Mouse (Mus musculus): ENCODE data around the gene Ube2l6. TPM values are rescaled to one million over a fixed set of nuclear protein-coding genes. Genes with fewer than 3 reads are reported as not detected.

Gene Ube2l6
- polyA plus RNA-seq, 1 experiment from 2014 or later, result 36.6 TPM

DNA sequence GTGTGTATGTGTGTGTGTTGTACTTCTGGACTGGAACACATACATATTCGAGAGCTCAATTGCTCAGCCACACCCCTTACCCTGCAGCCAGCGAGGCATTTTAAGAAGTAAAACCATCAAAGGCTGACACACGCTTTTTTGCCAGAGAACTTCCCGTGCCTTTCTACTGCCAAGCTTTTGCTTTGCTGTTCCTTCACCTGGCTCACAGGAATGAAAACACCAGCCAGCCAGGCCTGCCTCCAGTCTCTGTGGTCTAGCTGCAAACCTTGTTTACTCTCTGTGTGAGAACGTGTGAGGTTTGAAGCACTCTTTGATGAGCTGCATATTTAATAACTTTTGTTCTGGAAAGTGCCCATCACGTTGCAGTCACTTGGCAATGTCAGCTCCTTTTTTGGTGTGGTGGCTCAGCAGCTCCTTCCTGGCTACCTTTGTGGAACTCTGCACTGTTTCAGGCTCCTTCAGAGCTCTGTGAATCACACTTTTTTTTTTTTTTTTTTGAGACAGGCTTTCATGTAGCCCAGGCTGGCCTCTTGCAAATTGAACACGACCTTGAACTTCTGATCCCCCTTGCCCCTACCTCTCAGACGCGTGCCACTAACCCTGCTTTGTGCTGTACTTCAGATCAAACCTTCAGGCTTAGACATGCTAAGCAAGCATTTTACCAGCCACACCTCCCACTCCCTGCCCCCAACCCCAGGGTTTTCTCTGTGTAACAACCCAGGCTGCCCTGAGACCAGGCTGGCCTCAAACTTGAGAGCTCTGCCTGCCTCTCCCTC is 39.4 kb downstream of the Ube2l6 start:
- H3K9me3 ChIP-seq (ENCODE audit: control insufficient read depth, low read length), result no peaks in the 10 kb centered on the region
- H3K4me1 ChIP-seq (replicated peaks; ENCODE audit: control insufficient read depth, insufficient read depth, low read length), result peaks cover 7% of the 10 kb centered on the region; the same call in 1 of the 2 replicates
- no peak overlapping the region for H3K4me3 ChIP-seq (ENCODE audit: low read depth, low read length)
- no peak overlapping the region for H3K27ac ChIP-seq (ENCODE audit: low read depth, low read length)
- peaks cover 5% of the 10 kb centered on the region; the same call in 1 of the 2 replicates for H3K27me3 ChIP-seq (ENCODE audit: control insufficient read depth, insufficient read depth, low read length)
- H3K36me3 ChIP-seq (ENCODE audit: control insufficient read depth, insufficient read depth, low read length), result no peaks in the 10 kb centered on the region
- no peak for ATAC-seq (replicated peaks; ENCODE audit: low FRiP score)
- WGBS, result 38% methylated on average over 9 of the region's 9 CpGs
- no peak overlapping the region; the same call in 1 of the 2 replicates for H3K4me2 ChIP-seq (ENCODE audit: low read depth, low read length, severe bottlenecking)
- DNase-seq (ENCODE audit: low spot score), result no peak
- no peak overlapping the region for H3K9ac ChIP-seq (ENCODE audit: low read length)

DNA sequence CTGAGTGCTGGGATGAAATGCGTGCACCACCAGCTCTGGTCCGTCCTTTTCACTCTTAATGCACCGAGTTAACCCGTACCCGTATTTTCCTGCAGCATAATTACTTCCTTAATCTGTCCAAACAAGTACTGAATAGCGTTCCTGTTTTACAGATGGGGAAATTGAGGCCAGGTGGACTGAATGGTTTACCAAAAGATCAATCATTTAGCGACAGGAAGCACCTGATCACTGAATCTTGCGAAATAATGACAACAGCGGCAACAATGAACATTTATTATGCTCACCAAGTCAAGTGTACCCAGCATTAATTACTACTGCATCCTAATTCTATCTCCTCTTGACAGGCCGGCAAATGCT is 39.9 kb downstream of the Ube2l6 start, which contains the start of gene Slc43a1:
Gene Slc43a1, plus strand, starts transcription at position 258 of the 357 bp plus-strand sequence.
- Histone ChIP-seq H3K36me3 (ENCODE audit: control insufficient read depth, insufficient read depth, low read length) (no peaks in the 10 kb centered on the region), H3K4me2 (ENCODE audit: low read depth, low read length, severe bottlenecking) (peak within 1 kb of the TSS; percentile 96), H3K27ac (ENCODE audit: low read depth, low read length) (peak within 1 kb of the TSS; percentile 74), H3K4me3 (ENCODE audit: low read depth, low read length) (peak within 1 kb of the TSS; percentile 68), H3K9ac (ENCODE audit: low read length) (peak within 1 kb of the TSS; percentile 89), H3K27me3 (ENCODE audit: control insufficient read depth, insufficient read depth, low read length) (peaks cover 5% of the 10 kb centered on the region; the same call in 1 of the 2 replicates), H3K9me3 (ENCODE audit: control insufficient read depth, low read length) (no peaks in the 10 kb centered on the region), H3K4me1 (replicated peaks; ENCODE audit: control insufficient read depth, insufficient read depth, low read length) (peaks cover 7% of the 10 kb centered on the region; the same call in 1 of the 2 replicates)
- ATAC-seq (replicated peaks; ENCODE audit: low FRiP score) (no peak), DNase-seq (ENCODE audit: low spot score) (no peak)
- whole genome bisulfite sequencing, result 18% methylated on average over 10 of the region's 10 CpGs

DNA sequence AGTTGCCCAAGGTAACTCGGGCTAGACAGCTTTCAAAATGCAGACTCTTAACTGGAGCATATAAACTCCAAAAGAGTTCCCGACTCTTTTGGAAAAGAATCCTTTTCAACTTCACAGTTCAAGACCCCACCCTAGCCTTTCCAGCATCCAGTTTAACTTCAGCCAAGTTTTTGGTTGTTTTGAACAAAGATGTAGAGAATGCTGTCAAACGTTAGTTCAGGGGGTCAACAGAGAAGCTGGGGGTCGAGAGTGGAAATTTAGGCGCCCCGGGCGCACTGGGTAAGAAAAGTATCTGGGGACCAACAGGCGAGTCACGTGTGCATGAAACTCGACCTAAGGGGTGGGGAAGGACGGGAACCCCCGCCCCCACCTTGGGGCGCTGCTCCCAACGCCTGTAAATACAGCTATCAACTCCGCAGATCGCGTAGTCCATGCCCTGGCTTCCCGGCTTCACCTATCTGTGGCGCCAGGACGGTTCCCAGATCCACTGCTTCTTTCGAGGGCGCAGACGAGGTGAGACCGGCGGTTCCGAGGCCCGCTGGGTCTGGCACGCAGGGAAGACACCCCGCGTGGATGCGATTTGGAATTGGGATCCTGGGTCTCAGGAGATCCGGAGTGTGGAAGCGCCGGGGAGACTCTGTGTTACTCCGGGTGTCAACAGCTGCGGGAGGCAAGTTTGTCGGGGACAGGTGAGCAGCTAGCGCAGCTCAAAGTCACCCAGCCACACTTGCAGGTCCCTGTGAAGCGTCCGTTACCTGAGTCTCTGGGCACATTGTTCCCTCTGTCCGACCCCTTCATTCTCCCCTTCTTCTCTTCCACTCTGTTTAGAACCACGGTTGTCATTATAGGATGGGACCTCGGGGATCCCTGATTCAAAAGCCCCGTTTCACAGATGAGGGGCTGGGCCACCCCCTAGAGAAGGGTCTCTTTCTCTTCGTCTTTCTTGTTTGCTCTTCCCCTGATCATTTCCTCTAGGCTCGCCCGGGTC is 40.7 kb downstream of the Ube2l6 start:
- H3K27ac ChIP-seq (ENCODE audit: low read depth, low read length), result peak overlapping the region; percentile 74
- peak overlapping the region; percentile 68 for H3K4me3 ChIP-seq (ENCODE audit: low read depth, low read length)
- no peaks in the 10 kb centered on the region for H3K9me3 ChIP-seq (ENCODE audit: control insufficient read depth, low read length)
- peak overlapping the region; percentile 96 for H3K4me2 ChIP-seq (ENCODE audit: low read depth, low read length, severe bottlenecking)
- H3K4me1 ChIP-seq (replicated peaks; ENCODE audit: control insufficient read depth, insufficient read depth, low read length), result peaks cover 7% of the 10 kb centered on the region; the same call in 1 of the 2 replicates
- H3K27me3 ChIP-seq (ENCODE audit: control insufficient read depth, insufficient read depth, low read length), result peaks cover 5% of the 10 kb centered on the region; the same call in 1 of the 2 replicates
- no peaks in the 10 kb centered on the region for H3K36me3 ChIP-seq (ENCODE audit: control insufficient read depth, insufficient read depth, low read length)
- peak; percentile 73 for DNase-seq (ENCODE audit: low spot score)
- peak; percentile 31 for ATAC-seq (replicated peaks; ENCODE audit: low FRiP score)
- H3K9ac ChIP-seq (ENCODE audit: low read length), result peak overlapping the region; percentile 89
- WGBS, result 1% methylated on average over 47 of the region's 47 CpGs

DNA sequence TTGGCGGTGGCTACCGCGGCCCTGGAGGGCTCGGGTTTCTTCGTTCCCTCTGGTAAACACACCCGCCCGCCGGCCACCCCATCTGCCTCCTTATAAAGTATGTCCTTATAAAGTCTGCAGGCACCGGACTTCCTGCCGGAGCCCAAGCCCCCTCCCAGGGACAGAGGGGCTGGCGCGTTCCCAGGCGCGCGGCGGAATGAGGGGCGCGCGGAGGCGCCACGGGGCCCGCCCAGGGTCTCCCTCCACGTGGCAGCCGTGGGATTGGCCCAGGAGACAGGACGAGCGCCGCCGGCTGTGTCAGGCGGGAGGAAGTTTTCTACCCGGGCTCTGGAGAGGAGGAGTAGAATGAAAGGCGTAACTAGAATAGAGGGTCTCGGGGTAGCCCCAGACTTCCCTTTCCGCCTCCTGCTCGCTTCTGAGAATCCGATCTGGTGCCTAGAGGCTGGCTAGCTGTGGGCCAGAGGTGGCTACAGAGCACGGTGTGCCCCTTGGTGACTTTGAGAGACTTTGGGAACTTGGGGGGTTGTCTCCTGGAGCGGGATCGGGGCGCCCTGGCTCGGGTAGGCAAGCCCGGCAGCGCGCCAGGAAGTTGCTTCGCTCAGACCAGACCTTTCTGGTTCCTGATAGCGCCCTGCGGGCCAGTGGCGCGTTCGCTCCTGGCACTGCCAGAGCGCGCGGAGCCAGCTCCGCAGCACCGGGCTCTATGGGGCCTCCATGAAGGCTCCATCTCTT is 41.6 kb downstream of the Ube2l6 start:
- peak overlapping the region; percentile 68 for H3K4me3 ChIP-seq (ENCODE audit: low read depth, low read length)

DNA sequence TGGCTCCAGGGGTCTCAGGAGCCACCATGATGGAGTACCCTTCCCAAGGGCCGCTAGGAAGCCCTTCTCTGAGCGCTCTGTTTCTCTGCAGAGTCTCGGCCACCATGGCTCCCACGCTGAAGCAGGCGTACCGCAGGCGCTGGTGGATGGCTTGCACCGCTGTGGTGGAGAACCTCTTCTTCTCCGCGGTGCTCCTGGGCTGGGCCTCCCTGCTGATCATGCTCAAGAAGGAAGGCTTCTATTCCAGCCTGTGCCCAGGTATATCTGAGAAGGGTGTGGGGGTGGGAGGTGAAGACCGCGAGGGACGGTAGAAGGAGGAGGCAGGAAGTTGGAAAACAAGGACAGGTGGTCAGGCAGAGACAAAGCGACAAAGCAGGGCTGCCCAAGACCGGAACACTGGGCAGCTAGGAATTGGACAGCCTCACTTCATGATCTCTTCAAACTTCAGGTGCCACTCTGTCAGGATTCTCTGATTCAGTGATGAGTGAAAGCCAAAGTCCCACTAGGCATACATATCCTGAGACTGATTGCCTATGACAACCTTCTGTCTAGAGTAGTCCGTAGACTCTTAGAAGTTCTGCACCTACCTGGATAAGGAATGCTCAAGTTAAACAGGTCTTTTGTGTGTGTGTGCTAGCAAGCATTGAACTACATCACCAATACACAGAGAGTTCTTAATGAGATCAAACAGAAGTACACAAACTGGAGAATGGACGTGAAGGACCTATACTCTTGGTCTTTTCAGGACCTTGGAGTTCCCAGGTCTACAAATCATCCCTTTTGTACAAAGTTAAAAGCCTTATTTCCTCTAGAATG is 42.3 kb downstream of the Ube2l6 start:
- Histone ChIP-seq H3K9ac (ENCODE audit: low read length) (peak overlapping the region; percentile 89), H3K4me2 (ENCODE audit: low read depth, low read length, severe bottlenecking) (peak overlapping the region; percentile 96), H3K27ac (ENCODE audit: low read depth, low read length) (peak overlapping the region; percentile 74), H3K27me3 (ENCODE audit: control insufficient read depth, insufficient read depth, low read length) (peaks cover 5% of the 10 kb centered on the region; the same call in 1 of the 2 replicates), H3K9me3 (ENCODE audit: control insufficient read depth, low read length) (no peaks in the 10 kb centered on the region), H3K4me3 (ENCODE audit: low read depth, low read length) (peak overlapping the region; percentile 68), H3K36me3 (ENCODE audit: control insufficient read depth, insufficient read depth, low read length) (no peaks in the 10 kb centered on the region), H3K4me1 (replicated peaks; ENCODE audit: control insufficient read depth, insufficient read depth, low read length) (peaks cover 7% of the 10 kb centered on the region; the same call in 1 of the 2 replicates)
- DNase-seq (ENCODE audit: low spot score) (no peak), ATAC-seq (replicated peaks; ENCODE audit: low FRiP score) (no peak; the same call in 1 of the 2 replicates)
- 6% methylated on average over 17 of the region's 17 CpGs for WGBS

More for the DNA sequence above, 41.6 kb downstream of the Ube2l6 start:
- Histone ChIP-seq H3K27ac (ENCODE audit: low read depth, low read length) (peak overlapping the region; percentile 74), H3K36me3 (ENCODE audit: control insufficient read depth, insufficient read depth, low read length) (no peaks in the 10 kb centered on the region), H3K4me1 (replicated peaks; ENCODE audit: control insufficient read depth, insufficient read depth, low read length) (peaks cover 7% of the 10 kb centered on the region; the same call in 1 of the 2 replicates), H3K4me2 (ENCODE audit: low read depth, low read length, severe bottlenecking) (peak overlapping the region; percentile 96), H3K9ac (ENCODE audit: low read length) (peak overlapping the region; percentile 89), H3K9me3 (ENCODE audit: control insufficient read depth, low read length) (no peaks in the 10 kb centered on the region), H3K27me3 (ENCODE audit: control insufficient read depth, insufficient read depth, low read length) (peaks cover 5% of the 10 kb centered on the region; the same call in 1 of the 2 replicates)
- ATAC-seq (replicated peaks; ENCODE audit: low FRiP score), result peak; percentile 89
- DNase-seq (ENCODE audit: low spot score), result peak; percentile 90
- under 1% methylated on average over 54 of the region's 54 CpGs for WGBS

DNA sequence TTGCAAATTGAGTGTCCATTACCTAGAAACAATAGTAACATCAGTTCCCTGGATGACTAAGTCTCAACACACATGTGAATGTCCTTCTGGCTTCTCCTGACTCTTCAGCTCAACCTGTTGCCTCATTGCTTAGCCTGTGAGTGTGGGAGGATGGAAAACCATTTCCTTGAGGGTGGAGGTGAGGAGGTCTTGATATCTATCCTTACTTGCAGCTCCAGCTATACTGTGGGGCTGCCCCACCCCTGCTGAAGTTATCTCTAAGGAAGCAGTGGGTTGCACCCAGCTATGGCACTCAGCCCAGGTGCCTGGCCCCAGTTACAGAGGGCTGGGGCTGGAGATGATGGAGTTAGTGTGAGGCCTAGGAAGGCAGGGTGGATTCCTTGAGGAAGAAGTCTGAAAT is 43.3 kb downstream of the Ube2l6 start:
- Histone ChIP-seq H3K4me2 (ENCODE audit: low read depth, low read length, severe bottlenecking) (peak overlapping the region; percentile 96), H3K36me3 (ENCODE audit: control insufficient read depth, insufficient read depth, low read length) (no peaks in the 10 kb centered on the region), H3K9me3 (ENCODE audit: control insufficient read depth, low read length) (no peaks in the 10 kb centered on the region), H3K4me3 (ENCODE audit: low read depth, low read length) (peak overlapping the region; percentile 68; the same call in 1 of the 2 replicates), H3K4me1 (replicated peaks; ENCODE audit: control insufficient read depth, insufficient read depth, low read length) (peaks cover 7% of the 10 kb centered on the region; the same call in 1 of the 2 replicates), H3K27me3 (ENCODE audit: control insufficient read depth, insufficient read depth, low read length) (peaks cover 5% of the 10 kb centered on the region; the same call in 1 of the 2 replicates), H3K9ac (ENCODE audit: low read length) (no peak overlapping the region), H3K27ac (ENCODE audit: low read depth, low read length) (no peak overlapping the region)
- DNase-seq (ENCODE audit: low spot score) (no peak), ATAC-seq (replicated peaks; ENCODE audit: low FRiP score) (no peak)

DNA sequence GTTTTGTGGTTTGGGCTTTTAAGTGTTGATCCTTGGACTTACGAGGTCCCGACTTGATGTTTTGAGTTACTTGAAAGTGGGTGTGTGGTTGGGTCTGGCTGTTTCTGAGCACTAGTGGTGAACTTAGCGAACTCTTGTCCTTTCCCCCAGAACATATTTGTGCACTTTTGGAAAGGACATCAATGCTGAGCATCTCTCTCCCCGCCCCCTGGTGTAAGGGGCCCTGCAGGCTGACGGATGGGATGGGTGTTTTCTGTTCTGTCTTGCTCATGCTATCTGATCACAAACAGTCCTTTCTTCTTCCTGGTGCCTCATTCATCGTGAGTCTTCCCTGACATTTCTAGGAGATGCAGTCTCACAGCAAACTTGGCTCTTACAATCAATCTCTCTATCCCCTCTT is 45.0 kb downstream of the Ube2l6 start:
- ATAC-seq (replicated peaks; ENCODE audit: low FRiP score) (no peak), DNase-seq (ENCODE audit: low spot score) (no peak)
- Histone ChIP-seq H3K9ac (ENCODE audit: low read length) (no peak overlapping the region), H3K36me3 (ENCODE audit: control insufficient read depth, insufficient read depth, low read length) (no peaks in the 10 kb centered on the region), H3K27me3 (ENCODE audit: control insufficient read depth, insufficient read depth, low read length) (no peaks in the 10 kb centered on the region; the same call in 1 of the 2 replicates), H3K27ac (ENCODE audit: low read depth, low read length) (no peak overlapping the region), H3K9me3 (ENCODE audit: control insufficient read depth, low read length) (no peaks in the 10 kb centered on the region), H3K4me2 (ENCODE audit: low read depth, low read length, severe bottlenecking) (no peak overlapping the region), H3K4me1 (replicated peaks; ENCODE audit: control insufficient read depth, insufficient read depth, low read length) (peaks cover 7% of the 10 kb centered on the region; the same call in 1 of the 2 replicates), H3K4me3 (ENCODE audit: low read depth, low read length) (no peak overlapping the region)
- 88% methylated on average over 6 of the region's 6 CpGs for WGBS

All from forebrain, embryonic 11.5 days (tissue).